Mouse (Mus musculus): Measurements from ENCODE around the gene Cald1.

GRCm38 (mm10) chr6:34597316-34597715 is 984 bp upstream of the Cald1 start:
- TF ChIP-seq GATA1 (IDR thresholded peaks at IDR 0.05; ENCODE audit: low read length) (no peak), TAL1 (IDR thresholded peaks at IDR 0.05; ENCODE audit: low read length) (no peak)

All from erythroblast, embryonic 14.5 days (primary cell).